Mouse (Mus musculus) heart, adult 10 weeks (tissue): Measurements from ENCODE around the gene Sorcs3. TPM values are rescaled to one million over a fixed set of nuclear protein-coding genes. Genes with fewer than 3 reads are reported as not detected.

Experiments
- polyA plus RNA-seq: library from polyadenylated mRNA; stranded (reverse); fragments of 350-450 nt; fragmentation: Illumina TruSeq; extraction: RNeasy Lipid Tissue Mini Kit (QIAGEN cat#74804); gene quantifications from one replicate; pipeline ENCODE4 v1.2.3, GENCODE M21; 2014; ENCODE audit warnings: low read depth, low replicate concordance

Gene Sorcs3
- not detected for polyA plus RNA-seq

GRCm38 (mm10) chr19:48205929-48206814, at the start of gene Sorcs3:
TSS of gene Sorcs3 (plus strand) at chr19:48206025.

